Mouse (Mus musculus) lung, postnatal 0 days (tissue): ENCODE measurements around the gene Gm20388.
A peak's percentile ranks its signal among the peaks of the same experiment; 100 is the strongest.

Experiments used
- CTCF ChIP-seq: IDR thresholded peaks from 2 replicates; pipeline ENCODE4 v1.5.1; 2016; ENCODE audit warnings: antibody characterized with exemption, mild to moderate bottlenecking
- EP300 ChIP-seq: IDR thresholded peaks from 2 replicates; pipeline ENCODE4 v1.6.1; 2016; ENCODE audit warnings: antibody characterized with exemption, mild to moderate bottlenecking, control low read depth

- TF ChIP-seq CTCF (peak; percentile 12; the same call in 1 of the 2 replicates), EP300 (no peak)
Measured at GRCm38 (mm10) chr8:123097786-123098584, 3187.3 kb downstream of the Gm20388 start.
